Mouse (Mus musculus) CH12.LX (cell line): Measurements from ENCODE around the gene Hoxd1.

Experiments used
- E2F4 ChIP-seq: IDR thresholded peaks from 2 replicates; pipeline ENCODE4 v1.6.1; 2011; ENCODE audit warnings: low read depth, low read length, improper control_type of control experiment; ENCODE audit not compliant: insufficient replicate concordance
- GABPA ChIP-seq: IDR thresholded peaks from 2 replicates; pipeline ENCODE4 v1.6.1; 2012; ENCODE audit warnings: low read depth, low read length, improper control_type of control experiment, inconsistent platforms; ENCODE audit not compliant: insufficient replicate concordance
- POLR2A ChIP-seq: IDR thresholded peaks from 2 replicates; pipeline ENCODE4 v1.6.1; 2011; ENCODE audit warnings: low read depth, mild to moderate bottlenecking, improper control_type of control experiment, low read length
- RAD21 ChIP-seq: IDR thresholded peaks from 2 replicates; pipeline ENCODE4 v1.6.1; 2011; ENCODE audit warnings: low read depth, mild to moderate bottlenecking, low read length, improper control_type of control experiment, moderate library complexity
- TBP ChIP-seq: conservative IDR thresholded peaks from 2 replicates; pipeline ENCODE4 v1.6.1; 2011; ENCODE audit warnings: low read depth, low read length, improper control_type of control experiment
- ZC3H11A ChIP-seq: IDR thresholded peaks from 2 replicates; pipeline ENCODE4 v1.6.1; 2012; ENCODE audit warnings: low read depth, mild to moderate bottlenecking, inconsistent platforms, low read length, improper control_type of control experiment

GRCm38 (mm10) chr2:74733317-74733661 lies 29.5 kb upstream of the Hoxd1 start:
- no peak for TF ChIP-seq TBP
- TF ChIP-seq E2F4 = no peak
- no peak; the same call in 1 of the 2 replicates for TF ChIP-seq POLR2A
- TF ChIP-seq GABPA = no peak
- no peak for TF ChIP-seq RAD21
- no peak for TF ChIP-seq ZC3H11A
